Mouse (Mus musculus) stomach, embryonic 14.5 days (tissue): Measurements from ENCODE around the gene Cdon. TPM values are rescaled to one million over a fixed set of nuclear protein-coding genes. Genes with fewer than 3 reads are reported as not detected.

ENCODE experiments used
- ATAC-seq: fragments of 200-750 bp; cut with Nextera tagmentation; 2 replicates; pipeline ENCODE4 v1.8.0; 2017; ENCODE audit warnings: low read depth, moderate TSS enrichment; ENCODE audit not compliant: insufficient number of reproducible peaks, insufficient read depth, low FRiP score
- H3K27ac ChIP-seq: fragments of 300-500 bp; sonication (generic); 2 replicates; pipeline ENCODE4 v1.5.1; 2014; ENCODE audit warnings: mild to moderate bottlenecking, low read length, moderate library complexity, mixed read lengths
- H3K27me3 ChIP-seq: fragments of 300-500 bp; sonication (generic); 2 replicates; pipeline ENCODE4 v1.6.1; 2014; ENCODE audit warnings: low read length, control low read depth, mixed read lengths; ENCODE audit not compliant: control insufficient read depth, insufficient read depth
- H3K36me3 ChIP-seq: fragments of 300-500 bp; sonication (generic); 2 replicates; pipeline ENCODE4 v1.6.1; 2014; ENCODE audit warnings: mild to moderate bottlenecking, control low read depth, low read length, moderate library complexity, mixed read lengths; ENCODE audit not compliant: control insufficient read depth, insufficient read depth
- H3K4me1 ChIP-seq: fragments of 300-500 bp; sonication (generic); 2 replicates; pipeline ENCODE4 v1.6.1; 2014; ENCODE audit warnings: low read length, control low read depth, mixed read lengths; ENCODE audit not compliant: control insufficient read depth, insufficient read depth
- H3K4me2 ChIP-seq: fragments of 300-500 bp; sonication (generic); replicated peaks from 2 replicates; pipeline ENCODE4 v1.6.1; 2014; ENCODE audit warnings: low read depth, low read length, control low read depth
- H3K4me3 ChIP-seq: fragments of 300-500 bp; sonication (generic); 2 replicates; pipeline ENCODE4 v1.5.1; 2014; ENCODE audit warnings: low read depth, low read length, control low read depth
- H3K9ac ChIP-seq: fragments of 300-500 bp; sonication (generic); replicated peaks from 2 replicates; pipeline ENCODE4 v1.6.1; 2014; ENCODE audit warnings: low read depth, mild to moderate bottlenecking, control low read depth, low read length, moderate library complexity, mixed read lengths
- H3K9me3 ChIP-seq: fragments of 300-500 bp; sonication (generic); 2 replicates; pipeline ENCODE4 v1.6.1; 2016; ENCODE audit warnings: low read depth, low read length, control low read depth; ENCODE audit not compliant: control insufficient read depth
- WGBS: fragments of 180-500 bp; shearing (Covaris S2); extraction: QIAGEN DNeasy Blood & Tissue Kit; methylation state at CpG from one replicate; pipeline ENCODE4 v1.1.7; 2014; 5-methylcytosine and 5-hydroxymethylcytosine counted together
- polyA plus RNA-seq: library from polyadenylated mRNA; unstranded; fragments of >200 nt; fragmentation: Nextera tagmentation; extraction: Ambion mirVana; gene quantifications from 2 replicates; pipeline ENCODE4 v1.2.1, GENCODE M21; 2014

Cdon gene
- polyA plus RNA-seq, 1 experiment from 2014 or later: 12.7 TPM

GRCm38 (mm10) chr9:35474104-35474724 lies 53.3 kb downstream of the Cdon start:
- H3K9me3 ChIP-seq: no peaks in the 10 kb centered on the region
- WGBS: 61% methylated on average over 10 of the region's 10 CpGs
- H3K4me1 ChIP-seq: no peaks in the 10 kb centered on the region
- H3K4me2 ChIP-seq: no peak overlapping the region
- no peak for ATAC-seq
- H3K36me3 ChIP-seq: peaks cover 39% of the 10 kb centered on the region
- H3K27ac ChIP-seq: no peak overlapping the region
- H3K27me3 ChIP-seq: no peaks in the 10 kb centered on the region
- no peak overlapping the region for H3K9ac ChIP-seq
- no peak overlapping the region for H3K4me3 ChIP-seq

- H3K4me1 ChIP-seq: no peaks in the 10 kb centered on the region
- peaks cover 35% of the 10 kb centered on the region for H3K36me3 ChIP-seq
- no peak for ATAC-seq
- H3K9me3 ChIP-seq: no peaks in the 10 kb centered on the region
- no peak overlapping the region for H3K4me3 ChIP-seq
- H3K9ac ChIP-seq: no peak overlapping the region
- no peaks in the 10 kb centered on the region for H3K27me3 ChIP-seq
- no peak overlapping the region for H3K27ac ChIP-seq
- WGBS: 84% methylated on average over 7 of the region's 7 CpGs
- no peak overlapping the region for H3K4me2 ChIP-seq
Measured at GRCm38 (mm10) chr9:35475394-35475793, 54.5 kb downstream of the Cdon start.

GRCm38 (mm10) chr9:35479456-35479855 lies 58.5 kb downstream of the Cdon start:
- ATAC-seq: no peak
- 90% methylated on average over 6 of the region's 6 CpGs for WGBS
- Histone ChIP-seq H3K27ac (no peak overlapping the region), H3K4me3 (no peak overlapping the region), H3K4me1 (no peaks in the 10 kb centered on the region), H3K9ac (no peak overlapping the region), H3K4me2 (no peak overlapping the region), H3K9me3 (no peaks in the 10 kb centered on the region), H3K27me3 (no peaks in the 10 kb centered on the region), H3K36me3 (peaks cover 30% of the 10 kb centered on the region)

- peaks cover 33% of the 10 kb centered on the region for H3K36me3 ChIP-seq
Measured at GRCm38 (mm10) chr9:35482014-35482898, 61.3 kb downstream of the Cdon start.

GRCm38 (mm10) chr9:35483949-35484348 lies 63.0 kb downstream of the Cdon start:
- ATAC-seq: no peak
- Histone ChIP-seq H3K4me3 (no peak overlapping the region), H3K9me3 (no peaks in the 10 kb centered on the region), H3K36me3 (peaks cover 28% of the 10 kb centered on the region), H3K4me2 (no peak overlapping the region), H3K9ac (no peak overlapping the region), H3K27ac (no peak overlapping the region), H3K27me3 (no peaks in the 10 kb centered on the region), H3K4me1 (no peaks in the 10 kb centered on the region)
- WGBS: 91% methylated on average over 3 of the region's 3 CpGs

More at GRCm38 (mm10) chr9:35482014-35482898, 61.3 kb downstream of the Cdon start:
- WGBS: 67% methylated on average over 13 of the region's 13 CpGs
- Histone ChIP-seq H3K9me3 (no peaks in the 10 kb centered on the region), H3K4me2 (no peak overlapping the region), H3K27me3 (no peaks in the 10 kb centered on the region), H3K4me3 (no peak overlapping the region), H3K9ac (no peak overlapping the region), H3K4me1 (no peaks in the 10 kb centered on the region), H3K27ac (no peak overlapping the region)
- ATAC-seq: no peak

GRCm38 (mm10) chr9:35486616-35487015 lies 65.7 kb downstream of the Cdon start:
- ATAC-seq: no peak
- Histone ChIP-seq H3K4me3 (no peak overlapping the region), H3K9ac (no peak overlapping the region), H3K4me1 (no peaks in the 10 kb centered on the region), H3K9me3 (no peaks in the 10 kb centered on the region), H3K36me3 (peaks cover 32% of the 10 kb centered on the region), H3K4me2 (no peak overlapping the region), H3K27me3 (no peaks in the 10 kb centered on the region), H3K27ac (no peak overlapping the region)
- WGBS: 83% methylated on average over 13 of the region's 13 CpGs

GRCm38 (mm10) chr9:35488496-35488895 lies 67.6 kb downstream of the Cdon start:
- H3K27me3 ChIP-seq: no peaks in the 10 kb centered on the region
- H3K9me3 ChIP-seq: no peaks in the 10 kb centered on the region
- no peak overlapping the region for H3K4me2 ChIP-seq
- peaks cover 26% of the 10 kb centered on the region; the same call in 1 of the 2 replicates for H3K36me3 ChIP-seq
- H3K4me1 ChIP-seq: no peaks in the 10 kb centered on the region
- 84% methylated on average over 4 of the region's 4 CpGs for WGBS
- no peak overlapping the region for H3K4me3 ChIP-seq
- no peak overlapping the region for H3K27ac ChIP-seq
- ATAC-seq: no peak
- H3K9ac ChIP-seq: no peak overlapping the region

- H3K4me1 ChIP-seq: no peaks in the 10 kb centered on the region
- H3K36me3 ChIP-seq: peaks cover 15% of the 10 kb centered on the region; the same call in 1 of the 2 replicates
- H3K9ac ChIP-seq: no peak overlapping the region
- no peak for ATAC-seq
- no peak overlapping the region for H3K4me2 ChIP-seq
- no peaks in the 10 kb centered on the region for H3K27me3 ChIP-seq
- H3K4me3 ChIP-seq: no peak overlapping the region
- no peak overlapping the region for H3K27ac ChIP-seq
- WGBS: 82% methylated on average over 11 of the region's 11 CpGs
- no peaks in the 10 kb centered on the region for H3K9me3 ChIP-seq
Measured at GRCm38 (mm10) chr9:35491109-35491866, 70.4 kb downstream of the Cdon start.
